Mouse (Mus musculus): ENCODE data around the gene Gnaq.

GRCm38 (mm10) chr19:16260973-16261372, 128.3 kb downstream of the Gnaq start:
- TF ChIP-seq POLR2A (IDR thresholded peaks at IDR 0.05; ENCODE audit: borderline replicate concordance, low read depth, low read length) (no peak), CTCF (IDR thresholded peaks at IDR 0.05; ENCODE audit: low read depth, low read length) (no peak)

Data from bone marrow macrophage, adult 2 months (primary cell).